Mouse (Mus musculus): Measurements from ENCODE around the gene Dock9.

DNA sequence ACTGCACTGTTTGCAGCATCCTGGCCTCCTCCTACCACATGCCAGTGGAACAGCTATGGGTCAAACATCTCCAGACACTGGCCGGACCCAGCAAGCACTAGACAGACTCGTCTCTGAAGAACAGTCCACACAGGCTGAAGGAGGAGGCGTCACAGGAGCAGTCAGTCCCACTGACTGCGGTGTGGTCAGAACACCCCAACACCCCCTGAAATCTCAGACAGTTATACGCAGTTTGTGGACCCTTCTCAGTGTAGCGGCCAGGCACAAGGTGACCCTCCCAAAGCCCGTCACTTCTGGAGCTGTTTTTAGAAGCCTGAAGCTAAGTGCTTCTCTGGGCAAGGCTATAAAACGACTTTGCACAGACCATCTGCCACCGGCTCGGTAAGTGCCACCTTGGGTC, 143.9 kb downstream of the Dock9 start:
- TF ChIP-seq CTCF (IDR thresholded peaks at IDR 0.05; ENCODE audit: low read depth): no peak
- no peak for TF ChIP-seq EP300 (optimal IDR thresholded peaks at IDR 0.05)

Measured in stomach, postnatal 0 days (tissue).